Mouse (Mus musculus) brain, embryonic 14.5 days (tissue): ENCODE measurements around the gene 1700025G04Rik.

ENCODE experiments used
- CTCF ChIP-seq: fragments of 200-500 bp; IDR thresholded peaks from 2 replicates; pipeline ENCODE4 v1.5.1; 2012; ENCODE audit warnings: inconsistent platforms, mild to moderate bottlenecking, moderate library complexity, borderline replicate concordance; ENCODE audit not compliant: insufficient read depth, insufficient read length; ENCODE audit errors: extremely low read depth
- POLR2A ChIP-seq: fragments of 200-500 bp; IDR thresholded peaks from 2 replicates; pipeline ENCODE4 v1.6.1; 2012; ENCODE audit warnings: mild to moderate bottlenecking, inconsistent platforms, borderline replicate concordance; ENCODE audit not compliant: poor library complexity, insufficient read depth, insufficient read length, severe bottlenecking; ENCODE audit errors: extremely low read depth

DNA sequence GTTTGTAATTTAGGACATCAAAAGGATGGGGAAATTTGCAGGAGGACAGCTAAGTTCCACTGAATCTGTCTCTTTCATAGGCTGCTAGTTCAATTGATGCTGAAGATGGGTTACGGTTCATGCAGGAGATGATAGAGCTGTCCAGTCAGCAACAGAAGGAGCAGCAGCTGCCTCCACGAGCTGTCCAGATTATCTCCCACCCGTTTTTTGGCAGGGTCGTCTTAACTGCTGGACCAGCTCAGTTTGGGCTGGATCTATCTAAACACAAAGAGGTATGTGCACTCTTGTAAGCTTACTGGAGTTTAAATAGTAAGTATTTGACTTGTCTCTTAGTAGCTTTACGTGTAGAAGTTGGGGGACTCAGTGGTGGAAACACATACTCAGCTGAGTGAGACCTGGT, 282.6 kb downstream of the 1700025G04Rik start:
- TF ChIP-seq CTCF (no peak), POLR2A (no peak)
